ENCODE assay signal across 14 mouse cellular contexts in the genomic region with DNA sequence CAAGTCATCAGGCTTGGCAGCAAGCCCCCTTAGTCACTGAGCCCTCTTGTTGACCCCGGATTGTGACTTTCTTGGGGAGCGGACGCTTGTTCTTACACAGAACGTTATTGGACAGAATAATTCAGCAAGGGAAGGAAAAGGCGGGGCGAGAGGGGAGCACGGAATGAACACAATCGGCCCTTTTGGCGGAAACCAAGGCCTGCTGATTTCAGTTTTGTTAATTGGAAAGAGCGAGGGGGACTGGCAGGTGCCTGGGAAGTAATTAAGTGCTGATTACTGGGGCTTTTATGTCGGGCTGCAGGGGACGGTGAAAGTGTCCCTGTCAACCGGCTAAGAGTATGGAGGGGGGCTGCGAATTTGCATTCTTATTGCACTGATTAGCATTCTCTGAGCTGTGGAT. TPM values are rescaled to one million over a fixed set of nuclear protein-coding genes. Genes with fewer than 3 reads are reported as not detected.
DNase-seq lines count a peak whose midpoint lies in the region; ATAC-seq and TF ChIP-seq lines count a peak whose summit lies in the region.
"Had no signal": no experiment of that assay in that cellular context is flagged by ENCODE, and none has a peak within 500 bp of the region (broad histone marks: within the 10 kb centered on the region; RNA-seq: fewer than 3 reads in every experiment).

No protein-coding gene starts in this region.

- H3K9me3 ChIP-seq in kidney, postnatal 0 days (replicated peaks; ENCODE audit: low read length): no peaks in the 10 kb centered on the region
- no peaks in the 10 kb centered on the region for H3K9me3 ChIP-seq in kidney, embryonic 14.5 days (ENCODE audit: control insufficient read depth, low read length)
- H3K9me3 ChIP-seq in ES-E14 (ENCODE audit: control insufficient read depth, insufficient read depth, low read depth, low read length): no peaks in the 10 kb centered on the region
- H3K9me3 ChIP-seq in forebrain, embryonic 10.5 days: no peaks in the 10 kb centered on the region
- no peaks in the 10 kb centered on the region for H3K9me3 ChIP-seq in intestine, postnatal 0 days (ENCODE audit: control insufficient read depth)

- in situ Hi-C loops in ES-E14 (cut with MboI; ENCODE audit: low sequenced_read_pairs in 2 of 2, unreplicated experiment in 2 of 2): no loop called here

- H3K4me2 ChIP-seq in kidney, postnatal 0 days (ENCODE audit: low read length): 0 out of 2 replicates have a peak overlapping the region, but pooled peaks have one; percentile 18
- H3K4me2 ChIP-seq in kidney, embryonic 14.5 days (replicated peaks; ENCODE audit: low read depth, low read length): no peak overlapping the region
- H3K4me2 ChIP-seq in intestine, postnatal 0 days (replicated peaks; ENCODE audit: low read depth): no peak overlapping the region
- H3K4me2 ChIP-seq: heart, embryonic 11.5 days had no signal

- no peak for ATAC-seq in kidney, postnatal 0 days (replicated peaks; ENCODE audit: low FRiP score, low read depth)
- ATAC-seq in kidney, embryonic 14.5 days (ENCODE audit: low FRiP score, low TSS enrichment): no peak
- no peak for ATAC-seq in megakaryocyte progenitor cell, adult 5-6 weeks (replicated peaks; ENCODE audit: poor library complexity)
- ATAC-seq in intestine, postnatal 0 days: no peak

- no peaks in the 10 kb centered on the region for H3K27me3 ChIP-seq in kidney, postnatal 0 days (ENCODE audit: insufficient read depth, low read length)
- H3K27me3 ChIP-seq in kidney, embryonic 14.5 days (ENCODE audit: control insufficient read depth, insufficient read depth, low read length): no peaks in the 10 kb centered on the region
- H3K27me3 ChIP-seq in forebrain, embryonic 10.5 days (ENCODE audit: poor library complexity, severe bottlenecking): peaks cover 66% of the 10 kb centered on the region
- H3K27me3 ChIP-seq in intestine, postnatal 0 days (replicated peaks; ENCODE audit: control insufficient read depth, insufficient read depth, low read length): no peaks in the 10 kb centered on the region
- H3K27me3 ChIP-seq: CH12.LX had no signal

- no peak overlapping the region; the same call in 1 of the 2 replicates for H3K27ac ChIP-seq in kidney, postnatal 0 days
- no peak overlapping the region for H3K27ac ChIP-seq in kidney, embryonic 14.5 days (ENCODE audit: low read depth, low read length)
- peak overlapping the region; percentile 11; the same call in 1 of the 2 replicates for H3K27ac ChIP-seq in ES-E14 (ENCODE audit: insufficient read depth, low read depth, low read length, poor library complexity, severe bottlenecking)
- H3K27ac ChIP-seq in forebrain, embryonic 10.5 days: 0 out of 2 replicates have a peak overlapping the region, but pooled peaks have one; percentile 9
- H3K27ac ChIP-seq in intestine, postnatal 0 days (ENCODE audit: low read depth, low read length): no peak overlapping the region
- H3K27ac ChIP-seq: liver, embryonic 14.5 days had no signal

- H3K4me3 ChIP-seq in kidney, postnatal 0 days (replicated peaks; ENCODE audit: low read depth, low read length): no peak overlapping the region
- H3K4me3 ChIP-seq in kidney, embryonic 14.5 days (ENCODE audit: low read length): no peak overlapping the region
- H3K4me3 ChIP-seq in ES-E14 (ENCODE audit: insufficient read depth in 1 of 2, low read depth in 1 of 2, low read length in 2 of 2, poor library complexity in 1 of 2, severe bottlenecking in 1 of 2): peak overlapping the region; percentile 11 to 13; a peak in 1 of 4 replicates
- H3K4me3 ChIP-seq in forebrain, embryonic 10.5 days: 0 out of 2 replicates have a peak overlapping the region, but pooled peaks have one; percentile 9
- no peak overlapping the region for H3K4me3 ChIP-seq in intestine, postnatal 0 days (ENCODE audit: low read depth, low read length)
- H3K4me3 ChIP-seq: erythroblast, embryonic 14.5 days had no signal

- peak; percentile 50 for DNase-seq in kidney, postnatal 0 days (ENCODE audit: low spot score)
- no peak for DNase-seq in ES-E14 (ENCODE audit: low read depth, low spot score)
- DNase-seq in forebrain, embryonic 10.5 days (ENCODE audit: extremely low spot score, low spot score): peak; percentile 71
- DNase-seq in lung, postnatal 36 days: peak; percentile 21
- no peak for DNase-seq in left cerebral cortex, adult 11 months (ENCODE audit: low spot score)
- DNase-seq: cerebellum, adult 11-12 months; thymus, postnatal 25 days had no signal

- H3K36me3 ChIP-seq in kidney, postnatal 0 days (ENCODE audit: insufficient read depth, low read length): no peaks in the 10 kb centered on the region
- H3K36me3 ChIP-seq in kidney, embryonic 14.5 days (ENCODE audit: control insufficient read depth, insufficient read depth, low read length): no peaks in the 10 kb centered on the region
- no peaks in the 10 kb centered on the region for H3K36me3 ChIP-seq in ES-E14 (ENCODE audit: control insufficient read depth, insufficient read depth, low read length, poor library complexity, severe bottlenecking)
- H3K36me3 ChIP-seq in forebrain, embryonic 10.5 days (replicated peaks): no peaks in the 10 kb centered on the region
- H3K36me3 ChIP-seq in intestine, postnatal 0 days (ENCODE audit: control insufficient read depth, insufficient read depth): no peaks in the 10 kb centered on the region

- 22% methylated on average over 14 of the region's 14 CpGs for WGBS in kidney, postnatal 0 days
- 22% methylated on average over 14 of the region's 14 CpGs for WGBS in kidney, embryonic 14.5 days
- 9% methylated on average over 14 of the region's 14 CpGs for WGBS in forebrain, embryonic 10.5 days
- WGBS in intestine, postnatal 0 days: 65% methylated on average over 14 of the region's 14 CpGs

- no peak overlapping the region for H3K9ac ChIP-seq in kidney, postnatal 0 days (ENCODE audit: low read depth, low read length)
- H3K9ac ChIP-seq in kidney, embryonic 14.5 days (ENCODE audit: low read depth, low read length): no peak overlapping the region
- H3K9ac ChIP-seq in ES-E14 (ENCODE audit: insufficient read depth, low read depth, low read length, poor library complexity, severe bottlenecking): no peak overlapping the region; the same call in 1 of the 2 replicates
- H3K9ac ChIP-seq in intestine, postnatal 0 days (ENCODE audit: low read depth, low read length): no peak overlapping the region
- H3K9ac ChIP-seq: liver, embryonic 14.5 days had no signal

- no peak for TF ChIP-seq CTCF in kidney, postnatal 0 days (IDR thresholded peaks at IDR 0.05; ENCODE audit: low read depth)
- no peak for TF ChIP-seq CTCF in intestine, postnatal 0 days (IDR thresholded peaks at IDR 0.05; ENCODE audit: low read depth)

- H3K4me1 ChIP-seq in kidney, postnatal 0 days (replicated peaks; ENCODE audit: insufficient read depth, low read length): no peaks in the 10 kb centered on the region
- no peaks in the 10 kb centered on the region; the same call in none of the 2 replicates for H3K4me1 ChIP-seq in kidney, embryonic 14.5 days (ENCODE audit: control insufficient read depth, insufficient read depth, low read length)
- H3K4me1 ChIP-seq in ES-E14 (ENCODE audit: control insufficient read depth in 2 of 2, insufficient read depth in 2 of 2, low read length in 2 of 2, poor library complexity in 1 of 2): peaks cover 14 to 32% of the 10 kb centered on the region in 2 experiments
- peaks cover 37% of the 10 kb centered on the region for H3K4me1 ChIP-seq in forebrain, embryonic 10.5 days
- no peaks in the 10 kb centered on the region for H3K4me1 ChIP-seq in intestine, postnatal 0 days (replicated peaks; ENCODE audit: control insufficient read depth, insufficient read depth, low read length)

TF ChIP-seq in ES-E14, 5 proteins besides CTCF, POLR2A, EP300 and RAD21:
- no peak for TF ChIP-seq ZNF384 (IDR thresholded peaks at IDR 0.05; ENCODE audit: low read depth, low read length)
- no peak for TF ChIP-seq ZC3H11A (IDR thresholded peaks at IDR 0.05; ENCODE audit: borderline replicate concordance, low read depth, low read length)
- TF ChIP-seq MAFK (IDR thresholded peaks at IDR 0.05; ENCODE audit: insufficient read depth, low read depth, low read length): no peak
- no peak for TF ChIP-seq HCFC1 (IDR thresholded peaks at IDR 0.05; ENCODE audit: borderline replicate concordance, insufficient read depth, low read length)
- no peak for TF ChIP-seq CHD2 (IDR thresholded peaks at IDR 0.05; ENCODE audit: low read depth, low read length)

RNA-seq across cellular contexts. Expression of a gene that starts 55.7 kb away (rescaled TPM):
- polyA plus RNA-seq in kidney, postnatal 0 days (2015; fragmentation: Nextera tagmentation; extraction: Ambion mirVana): 792 and 845 TPM in 2 replicates
- 479 and 639 TPM in 2 replicates for polyA plus RNA-seq in kidney, embryonic 14.5 days (2014; fragmentation: Nextera tagmentation; extraction: Ambion mirVana)
- 171 and 181 TPM in 2 replicates for total RNA-seq in ES-E14 (2012; rRNA removed)
- 215 and 266 TPM in 2 replicates for polyA plus RNA-seq in forebrain, embryonic 10.5 days (2016; fragmentation: Nextera tagmentation; extraction: Ambion mirVana)
- 256 and 259 TPM in 2 replicates for total RNA-seq in megakaryocyte progenitor cell, adult 5-6 weeks (2015)
- total RNA-seq in megakaryocyte progenitor cell, adult 5-6 weeks (2017): 119 and 149 TPM in 2 replicates
- polyA plus RNA-seq in intestine, postnatal 0 days (2015; fragmentation: Nextera tagmentation; extraction: Ambion mirVana): 456 and 498 TPM in 2 replicates
- polyA plus RNA-seq: erythroblast, embryonic 14.5 days had no signal

RNA-seq across cellular contexts. Expression of a gene that starts 59.8 kb away (rescaled TPM):
- polyA plus RNA-seq in kidney, postnatal 0 days (2015; fragmentation: Nextera tagmentation; extraction: Ambion mirVana): 2.3 and 2.8 TPM in 2 replicates
- 2.1 and 2.6 TPM in 2 replicates for polyA plus RNA-seq in kidney, embryonic 14.5 days (2014; fragmentation: Nextera tagmentation; extraction: Ambion mirVana)
- 15.2 and 18.4 TPM in 2 replicates for total RNA-seq in ES-E14 (2012; rRNA removed)
- 0.99 and 1.4 TPM in 2 replicates for polyA plus RNA-seq in forebrain, embryonic 10.5 days (2016; fragmentation: Nextera tagmentation; extraction: Ambion mirVana)
- not detected in 2 replicates for total RNA-seq in megakaryocyte progenitor cell, adult 5-6 weeks (2015)
- not detected in 2 replicates for total RNA-seq in megakaryocyte progenitor cell, adult 5-6 weeks (2017)
- polyA plus RNA-seq in intestine, postnatal 0 days (2015; fragmentation: Nextera tagmentation; extraction: Ambion mirVana): 3.8 and 4.3 TPM in 2 replicates
- total RNA-seq: CH12.LX had no signal
- polyA plus RNA-seq: erythroblast, embryonic 14.5 days had no signal

Comparison
In these comparisons a context has a peak if more than half of its experiments do, and no peak if none do; other contexts are left out.
1. DNase-seq: peak in kidney, postnatal 0 days (single experiment), forebrain, embryonic 10.5 days (single experiment) and lung, postnatal 36 days (single experiment); none in ES-E14 (single experiment) and left cerebral cortex, adult 11 months (single experiment).
2. H3K27ac ChIP-seq: peak in ES-E14 (single experiment) and forebrain, embryonic 10.5 days (single experiment); none in kidney, postnatal 0 days (single experiment), kidney, embryonic 14.5 days (single experiment) and intestine, postnatal 0 days (single experiment).
3. H3K4me3 ChIP-seq: peak in ES-E14 (2 of 2) and forebrain, embryonic 10.5 days (single experiment); none in kidney, postnatal 0 days (single experiment), kidney, embryonic 14.5 days (single experiment) and intestine, postnatal 0 days (single experiment).